Mouse (Mus musculus) liver, postnatal 0 days (tissue): ENCODE results near the gene Pde4d.

Experiments used
- CTCF ChIP-seq: sonication (generic); IDR thresholded peaks from 2 replicates; pipeline ENCODE4 v1.5.1; 2016; ENCODE audit warnings: antibody characterized with exemption, low read depth
- EP300 ChIP-seq: IDR thresholded peaks from 2 replicates; pipeline ENCODE4 v1.6.1; 2016; ENCODE audit warnings: antibody characterized with exemption, low read depth, mild to moderate bottlenecking

GRCm38 (mm10) chr13:109633037-109633418 lies 1183.3 kb downstream of the Pde4d start:
- TF ChIP-seq CTCF (no peak), EP300 (no peak)
